Mouse (Mus musculus) liver, postnatal 0 days (tissue): ENCODE results near the gene Rbbp6.

ENCODE experiments used
- CTCF ChIP-seq: sonication (generic); IDR thresholded peaks from 2 replicates; pipeline ENCODE4 v1.5.1; 2016; ENCODE audit warnings: antibody characterized with exemption, low read depth
- EP300 ChIP-seq: IDR thresholded peaks from 2 replicates; pipeline ENCODE4 v1.6.1; 2016; ENCODE audit warnings: antibody characterized with exemption, low read depth, mild to moderate bottlenecking

GRCm38 (mm10) chr7:123006251-123006650 lies 40.8 kb downstream of the Rbbp6 start:
- TF ChIP-seq CTCF (no peak), EP300 (no peak)
